Mouse (Mus musculus) spleen, adult 12 weeks (tissue): ENCODE measurements around the gene Mpp2.

ENCODE experiments used
- DNase-seq: peaks from one replicate; pipeline ENCODE4 v3.0.0; 2022; ENCODE audit warnings: low spot score

The Mpp2 gene

GRCm38 (mm10) chr11:102034887-102035286 lies 53.4 kb downstream of the Mpp2 start:
- DNase-seq = no peak

- no peak for DNase-seq
Measured at GRCm38 (mm10) chr11:102033055-102033591, 55.2 kb downstream of the Mpp2 start.

GRCm38 (mm10) chr11:102031149-102031548 lies 57.2 kb downstream of the Mpp2 start:
- no peak for DNase-seq

- no peak for DNase-seq
Measured at GRCm38 (mm10) chr11:102029966-102030365, 58.3 kb downstream of the Mpp2 start.

- no peak for DNase-seq
Measured at GRCm38 (mm10) chr11:102029304-102029703, 59.0 kb downstream of the Mpp2 start.

GRCm38 (mm10) chr11:102028087-102028816 lies 60.1 kb downstream of the Mpp2 start, which contains the start of gene Mpp3:
TSS of gene Mpp3 (minus strand) at chr11:102028461.
- DNase-seq = no peak

GRCm38 (mm10) chr11:102027361-102028017 lies 60.8 kb downstream of the Mpp2 start:
- no peak for DNase-seq

GRCm38 (mm10) chr11:102026694-102027360 lies 61.5 kb downstream of the Mpp2 start:
- no peak for DNase-seq

- DNase-seq = no peak
Measured at GRCm38 (mm10) chr11:102025991-102026660, 62.2 kb downstream of the Mpp2 start.

- no peak for DNase-seq
Measured at GRCm38 (mm10) chr11:102025354-102025753, 63.0 kb downstream of the Mpp2 start.

GRCm38 (mm10) chr11:102024875-102025274 lies 63.4 kb downstream of the Mpp2 start:
- no peak for DNase-seq

GRCm38 (mm10) chr11:102024084-102024758 lies 64.1 kb downstream of the Mpp2 start:
- DNase-seq = no peak

GRCm38 (mm10) chr11:102023406-102023805 lies 64.9 kb downstream of the Mpp2 start:
- DNase-seq = no peak

- DNase-seq = no peak
Measured at GRCm38 (mm10) chr11:102021196-102021595, 67.1 kb downstream of the Mpp2 start.

- no peak for DNase-seq
Measured at GRCm38 (mm10) chr11:102019736-102020135, 68.6 kb downstream of the Mpp2 start.

GRCm38 (mm10) chr11:102016136-102016535 lies 72.2 kb downstream of the Mpp2 start:
- DNase-seq = no peak

GRCm38 (mm10) chr11:102015472-102015871 lies 72.8 kb downstream of the Mpp2 start:
- DNase-seq = no peak

GRCm38 (mm10) chr11:102013201-102013600 lies 75.1 kb downstream of the Mpp2 start:
- no peak for DNase-seq

GRCm38 (mm10) chr11:102011510-102011909 lies 76.8 kb downstream of the Mpp2 start:
- DNase-seq = no peak

- DNase-seq = no peak
Measured at GRCm38 (mm10) chr11:102010140-102010539, 78.2 kb downstream of the Mpp2 start.

GRCm38 (mm10) chr11:102008954-102009637 lies 79.2 kb downstream of the Mpp2 start:
- DNase-seq = no peak
